Mouse (Mus musculus): ENCODE measurements at regions not wholly inside any gene's neighbourhood (a gene's known extent, or its start where the extent isn't known, plus 50 kb on each side); places are given as distances from the start of the nearest gene placed in this dataset.

DNA sequence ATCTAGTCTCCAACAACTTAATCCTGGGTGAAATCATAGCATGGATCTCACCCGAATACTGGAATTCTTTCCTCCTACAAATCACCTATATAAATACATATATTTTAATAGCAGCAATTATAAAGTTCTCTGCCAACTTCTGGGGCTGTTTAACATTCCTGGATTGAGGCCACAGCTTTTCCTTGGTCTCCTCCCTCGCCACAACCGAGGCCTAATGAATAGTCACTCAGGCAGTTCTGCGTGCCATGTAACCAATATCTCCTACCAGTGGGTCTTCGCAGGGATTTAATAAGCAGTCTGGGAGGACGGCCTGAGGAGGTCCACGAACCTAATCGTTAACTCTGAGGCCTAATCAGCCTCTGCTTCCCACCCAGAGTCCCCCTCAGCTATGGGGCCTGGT is 56.9 kb upstream of the Trabd2b start:
- TF ChIP-seq POLR2A (IDR thresholded peaks at IDR 0.05; ENCODE audit: insufficient read length, low read depth) (no peak), USF1 (IDR thresholded peaks at IDR 0.05; ENCODE audit: low read depth) (no peak), POLR2AphosphoS2 (IDR thresholded peaks at IDR 0.05; ENCODE audit: insufficient read length, low read depth) (no peak), E2F4 (IDR thresholded peaks at IDR 0.05; ENCODE audit: insufficient read depth) (no peak), CEBPB (IDR thresholded peaks at IDR 0.05; ENCODE audit: insufficient read depth, poor library complexity, severe bottlenecking) (no peak), MYOG (IDR thresholded peaks at IDR 0.05; ENCODE audit: control insufficient read depth in 1 of 3, insufficient read depth in 1 of 3, insufficient read length in 2 of 3, low read depth in 2 of 3) (no peak)
